Mouse (Mus musculus): ENCODE results near the gene Klhl40. TPM values are rescaled to one million over a fixed set of nuclear protein-coding genes. Genes with fewer than 3 reads are reported as not detected.

Klhl40 gene
- polyA plus RNA-seq, 1 experiment from 2014 or later, result 2.4 TPM

DNA sequence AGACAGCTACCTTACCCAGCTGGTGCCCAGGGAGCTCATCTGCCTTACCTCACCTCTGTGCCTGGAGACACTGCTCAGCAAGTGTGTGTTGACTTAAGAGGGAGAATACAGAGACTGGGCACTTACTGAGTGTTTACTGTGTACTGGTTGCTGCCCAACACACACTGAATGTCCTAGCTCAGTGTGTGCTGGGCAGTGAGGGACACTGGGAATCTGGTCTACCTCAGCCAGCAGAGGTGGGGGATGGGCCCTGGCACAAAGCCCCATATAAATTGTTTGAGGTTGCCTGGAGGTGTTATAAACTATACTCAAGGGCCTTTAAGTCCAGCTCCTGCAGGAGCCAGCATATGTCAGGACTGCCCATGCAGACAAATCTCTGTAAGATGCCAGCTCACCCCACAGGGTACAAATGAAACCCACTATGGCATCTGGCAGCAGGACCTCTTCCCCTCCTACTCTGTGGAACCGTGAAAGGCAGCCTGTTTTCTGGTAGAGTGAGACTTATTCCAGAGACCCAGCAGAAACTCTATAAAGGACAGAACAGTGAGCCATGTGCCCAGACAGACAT is 17.6 kb downstream of the Klhl40 start:
- H3K4me3 ChIP-seq (ENCODE audit: low read depth, low read length), result no peak overlapping the region
- H3K36me3 ChIP-seq (ENCODE audit: control insufficient read depth, insufficient read depth, low read length), result no peaks in the 10 kb centered on the region
- WGBS, result 15% methylated on average over 1 of the region's 1 CpGs
- ATAC-seq (ENCODE audit: low read depth), result 0 out of 2 replicates have a peak, but pooled peaks have one; percentile 42
- no peaks in the 10 kb centered on the region for H3K4me1 ChIP-seq (ENCODE audit: control insufficient read depth, insufficient read depth, low read length)
- no peaks in the 10 kb centered on the region for H3K9me3 ChIP-seq (ENCODE audit: control insufficient read depth, low read length)
- no peak overlapping the region for H3K4me2 ChIP-seq (ENCODE audit: low read depth, low read length)
- H3K27me3 ChIP-seq (ENCODE audit: control insufficient read depth, insufficient read depth, low read length), result no peaks in the 10 kb centered on the region
- no peak overlapping the region for H3K9ac ChIP-seq (replicated peaks; ENCODE audit: low read depth, low read length)
- H3K27ac ChIP-seq (ENCODE audit: low read depth, low read length), result no peak overlapping the region

DNA sequence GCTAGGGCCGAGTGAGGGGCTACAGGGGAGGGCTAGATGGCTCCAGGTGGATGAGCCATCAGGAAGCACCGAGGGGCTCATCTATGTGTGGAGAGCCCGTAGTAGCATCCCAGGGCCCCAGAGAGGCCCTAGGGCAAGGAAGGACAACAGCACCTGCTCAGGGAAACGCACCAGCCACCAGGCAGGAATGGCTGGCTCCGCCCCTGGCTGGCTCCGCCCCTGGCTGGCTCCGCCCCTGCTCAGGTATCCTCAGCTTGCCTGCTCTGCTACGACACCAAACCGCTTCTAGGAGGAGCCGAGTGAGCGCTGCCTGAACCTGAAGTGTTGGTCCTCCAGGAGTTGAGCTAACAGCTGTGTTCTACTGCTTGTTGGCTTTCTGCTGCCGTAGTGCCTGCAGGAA is 20.3 kb downstream of the Klhl40 start:
- Histone ChIP-seq H3K4me3 (ENCODE audit: low read depth, low read length) (no peak overlapping the region), H3K9me3 (ENCODE audit: control insufficient read depth, low read length) (no peaks in the 10 kb centered on the region), H3K4me2 (ENCODE audit: low read depth, low read length) (no peak overlapping the region), H3K4me1 (ENCODE audit: control insufficient read depth, insufficient read depth, low read length) (no peaks in the 10 kb centered on the region), H3K9ac (replicated peaks; ENCODE audit: low read depth, low read length) (no peak overlapping the region), H3K27ac (ENCODE audit: low read depth, low read length) (no peak overlapping the region), H3K36me3 (ENCODE audit: control insufficient read depth, insufficient read depth, low read length) (no peaks in the 10 kb centered on the region), H3K27me3 (ENCODE audit: control insufficient read depth, insufficient read depth, low read length) (no peaks in the 10 kb centered on the region)
- no peak for ATAC-seq (ENCODE audit: low read depth)
- 16% methylated on average over 12 of the region's 12 CpGs for WGBS

DNA sequence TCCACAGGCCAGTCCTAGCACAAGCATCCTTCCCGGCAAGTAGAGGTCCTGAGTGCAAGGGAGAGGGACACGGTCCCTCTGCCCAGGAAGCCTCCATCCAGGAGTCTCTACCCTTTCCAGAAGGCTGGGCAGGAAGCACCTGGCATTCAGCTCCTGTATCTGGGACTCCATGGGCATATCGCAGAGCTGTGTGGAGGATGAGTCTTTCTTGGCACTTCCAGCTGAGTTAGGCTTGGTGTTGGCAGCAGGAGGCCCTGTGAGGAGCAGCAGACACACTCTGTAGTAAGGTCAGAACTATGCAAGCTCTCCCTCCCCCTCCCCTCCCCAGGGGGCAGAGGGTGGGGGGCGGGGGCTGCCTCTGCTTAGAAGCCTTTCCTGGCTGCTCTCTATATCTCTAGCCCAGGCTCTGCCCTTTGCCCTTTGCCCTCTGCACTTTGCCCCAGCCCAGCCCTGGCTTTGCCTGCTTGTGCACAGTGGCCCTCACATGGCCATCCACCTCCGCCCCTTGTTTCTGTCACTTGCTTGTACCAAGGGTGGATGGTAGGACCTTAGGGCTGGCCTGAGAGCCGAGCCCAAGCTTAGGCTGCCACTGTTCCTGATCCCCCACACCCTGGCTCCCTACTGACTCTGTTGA is 21.6 kb downstream of the Klhl40 start:
- no peaks in the 10 kb centered on the region for H3K9me3 ChIP-seq (ENCODE audit: control insufficient read depth, low read length)
- 58% methylated on average over 6 of the region's 6 CpGs for WGBS
- no peaks in the 10 kb centered on the region for H3K36me3 ChIP-seq (ENCODE audit: control insufficient read depth, insufficient read depth, low read length)
- no peaks in the 10 kb centered on the region for H3K27me3 ChIP-seq (ENCODE audit: control insufficient read depth, insufficient read depth, low read length)
- H3K4me2 ChIP-seq (ENCODE audit: low read depth, low read length), result no peak overlapping the region
- ATAC-seq (ENCODE audit: low read depth), result no peak
- H3K27ac ChIP-seq (ENCODE audit: low read depth, low read length), result no peak overlapping the region
- H3K4me3 ChIP-seq (ENCODE audit: low read depth, low read length), result no peak overlapping the region
- H3K9ac ChIP-seq (replicated peaks; ENCODE audit: low read depth, low read length), result no peak overlapping the region
- H3K4me1 ChIP-seq (ENCODE audit: control insufficient read depth, insufficient read depth, low read length), result no peaks in the 10 kb centered on the region

DNA sequence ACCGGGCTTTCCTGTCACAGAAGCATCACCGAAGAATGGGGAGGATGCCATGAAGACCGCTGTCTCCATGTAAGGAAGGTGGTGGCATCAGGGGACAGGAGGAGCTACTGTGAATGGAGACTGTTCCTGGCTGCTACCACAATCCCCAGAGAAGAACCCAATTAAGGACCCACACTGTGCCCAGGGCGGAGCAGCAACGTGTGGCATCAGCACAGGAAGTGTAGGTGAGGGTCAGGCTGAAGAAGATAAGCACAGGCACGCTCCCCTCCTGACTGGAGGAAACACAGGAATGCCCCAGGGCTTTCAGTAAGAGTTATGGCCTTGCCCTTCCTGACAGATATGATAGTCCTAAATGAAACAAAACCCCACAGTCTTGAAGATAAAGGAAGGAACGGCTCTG is 25.3 kb downstream of the Klhl40 start:
- no peak for ATAC-seq (ENCODE audit: low read depth)
- WGBS, result 72% methylated on average over 7 of the region's 7 CpGs

DNA sequence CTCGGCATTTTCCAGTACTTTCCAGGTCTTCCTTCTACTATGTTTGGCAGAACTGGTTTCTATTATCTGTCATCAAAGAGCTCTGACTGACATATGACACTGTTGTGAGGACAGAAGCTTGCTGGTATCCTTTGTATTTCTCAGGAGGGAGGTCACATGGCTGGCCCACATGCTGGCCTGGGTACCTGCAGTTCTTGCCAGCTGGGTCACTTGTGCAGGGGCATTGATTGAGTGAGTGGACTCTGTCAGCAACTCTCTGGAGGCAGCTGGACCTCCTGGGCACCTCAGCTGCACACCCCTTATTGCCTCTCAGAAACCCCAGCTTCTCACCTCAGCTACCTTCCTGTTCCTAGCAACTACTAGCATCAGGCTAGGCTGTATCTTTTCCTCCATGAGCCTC is 30.1 kb downstream of the Klhl40 start:
- Histone ChIP-seq H3K27ac (ENCODE audit: low read depth, low read length) (no peak overlapping the region), H3K36me3 (ENCODE audit: control insufficient read depth, insufficient read depth, low read length) (no peaks in the 10 kb centered on the region), H3K4me1 (ENCODE audit: control insufficient read depth, insufficient read depth, low read length) (peaks cover 17% of the 10 kb centered on the region), H3K9ac (replicated peaks; ENCODE audit: low read depth, low read length) (no peak overlapping the region), H3K4me2 (ENCODE audit: low read depth, low read length) (no peak overlapping the region), H3K27me3 (ENCODE audit: control insufficient read depth, insufficient read depth, low read length) (no peaks in the 10 kb centered on the region), H3K9me3 (ENCODE audit: control insufficient read depth, low read length) (no peaks in the 10 kb centered on the region), H3K4me3 (ENCODE audit: low read depth, low read length) (no peak overlapping the region)
- WGBS, result 48% methylated on average over 1 of the region's 1 CpGs
- no peak for ATAC-seq (ENCODE audit: low read depth)

More for the DNA sequence above, 25.3 kb downstream of the Klhl40 start:
- Histone ChIP-seq H3K27me3 (ENCODE audit: control insufficient read depth, insufficient read depth, low read length) (no peaks in the 10 kb centered on the region), H3K9ac (replicated peaks; ENCODE audit: low read depth, low read length) (no peak overlapping the region), H3K4me1 (ENCODE audit: control insufficient read depth, insufficient read depth, low read length) (no peaks in the 10 kb centered on the region), H3K4me2 (ENCODE audit: low read depth, low read length) (no peak overlapping the region), H3K9me3 (ENCODE audit: control insufficient read depth, low read length) (no peaks in the 10 kb centered on the region), H3K36me3 (ENCODE audit: control insufficient read depth, insufficient read depth, low read length) (no peaks in the 10 kb centered on the region), H3K4me3 (ENCODE audit: low read depth, low read length) (no peak overlapping the region), H3K27ac (ENCODE audit: low read depth, low read length) (no peak overlapping the region)

DNA sequence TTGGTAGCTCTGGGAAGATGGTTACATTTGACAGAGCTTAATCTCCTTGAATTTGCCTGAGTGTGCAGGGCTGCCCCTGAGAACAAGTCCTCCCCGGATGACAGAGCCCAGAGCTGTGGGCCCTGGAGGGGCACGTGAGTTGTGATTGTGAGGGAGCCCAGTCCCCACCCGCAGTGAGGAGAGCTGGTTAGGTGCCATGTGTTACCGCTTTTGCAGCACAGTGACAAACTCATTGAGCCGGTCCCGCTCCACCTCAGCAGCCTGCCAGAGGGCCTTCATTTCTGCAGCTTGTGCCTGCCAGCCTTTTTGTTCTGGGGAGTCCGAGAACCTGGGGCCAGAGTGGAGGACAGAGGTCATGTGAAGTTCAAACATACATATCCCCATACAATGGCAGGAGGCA is 30.5 kb downstream of the Klhl40 start:
- Histone ChIP-seq H3K27ac (ENCODE audit: low read depth, low read length) (no peak overlapping the region), H3K9ac (replicated peaks; ENCODE audit: low read depth, low read length) (no peak overlapping the region), H3K36me3 (ENCODE audit: control insufficient read depth, insufficient read depth, low read length) (no peaks in the 10 kb centered on the region), H3K4me2 (ENCODE audit: low read depth, low read length) (no peak overlapping the region), H3K4me1 (ENCODE audit: control insufficient read depth, insufficient read depth, low read length) (peaks cover 17% of the 10 kb centered on the region), H3K4me3 (ENCODE audit: low read depth, low read length) (no peak overlapping the region), H3K27me3 (ENCODE audit: control insufficient read depth, insufficient read depth, low read length) (no peaks in the 10 kb centered on the region), H3K9me3 (ENCODE audit: control insufficient read depth, low read length) (no peaks in the 10 kb centered on the region)
- no peak for ATAC-seq (ENCODE audit: low read depth)
- WGBS, result 56% methylated on average over 7 of the region's 7 CpGs

DNA sequence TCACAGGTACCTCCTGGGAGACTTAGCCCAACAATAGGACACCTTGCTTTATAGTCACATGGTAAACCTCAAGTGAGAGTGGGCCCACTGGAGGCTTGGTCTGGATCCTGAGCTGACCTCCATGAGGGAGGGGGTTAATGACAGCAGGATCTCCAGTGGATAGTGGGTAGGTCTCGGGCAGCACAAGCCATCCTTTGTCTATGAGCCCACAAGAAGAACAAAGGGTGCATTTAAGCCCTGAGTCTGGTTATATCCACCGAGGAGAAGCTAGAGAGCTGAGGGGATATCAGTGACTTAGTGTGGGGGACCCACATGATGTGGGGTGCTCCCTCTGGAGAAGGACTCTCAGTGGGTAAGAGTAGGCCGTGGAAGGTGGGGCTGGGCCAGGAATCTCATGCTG is 31.1 kb downstream of the Klhl40 start:
- no peak overlapping the region for H3K4me2 ChIP-seq (ENCODE audit: low read depth, low read length)
- H3K27me3 ChIP-seq (ENCODE audit: control insufficient read depth, insufficient read depth, low read length), result no peaks in the 10 kb centered on the region
- H3K4me3 ChIP-seq (ENCODE audit: low read depth, low read length), result no peak overlapping the region
- H3K9me3 ChIP-seq (ENCODE audit: control insufficient read depth, low read length), result no peaks in the 10 kb centered on the region
- H3K9ac ChIP-seq (replicated peaks; ENCODE audit: low read depth, low read length), result no peak overlapping the region
- H3K4me1 ChIP-seq (ENCODE audit: control insufficient read depth, insufficient read depth, low read length), result peaks cover 17% of the 10 kb centered on the region
- H3K27ac ChIP-seq (ENCODE audit: low read depth, low read length), result no peak overlapping the region
- ATAC-seq (ENCODE audit: low read depth), result no peak
- WGBS, result 45% methylated on average over 3 of the region's 3 CpGs
- no peaks in the 10 kb centered on the region for H3K36me3 ChIP-seq (ENCODE audit: control insufficient read depth, insufficient read depth, low read length)

DNA sequence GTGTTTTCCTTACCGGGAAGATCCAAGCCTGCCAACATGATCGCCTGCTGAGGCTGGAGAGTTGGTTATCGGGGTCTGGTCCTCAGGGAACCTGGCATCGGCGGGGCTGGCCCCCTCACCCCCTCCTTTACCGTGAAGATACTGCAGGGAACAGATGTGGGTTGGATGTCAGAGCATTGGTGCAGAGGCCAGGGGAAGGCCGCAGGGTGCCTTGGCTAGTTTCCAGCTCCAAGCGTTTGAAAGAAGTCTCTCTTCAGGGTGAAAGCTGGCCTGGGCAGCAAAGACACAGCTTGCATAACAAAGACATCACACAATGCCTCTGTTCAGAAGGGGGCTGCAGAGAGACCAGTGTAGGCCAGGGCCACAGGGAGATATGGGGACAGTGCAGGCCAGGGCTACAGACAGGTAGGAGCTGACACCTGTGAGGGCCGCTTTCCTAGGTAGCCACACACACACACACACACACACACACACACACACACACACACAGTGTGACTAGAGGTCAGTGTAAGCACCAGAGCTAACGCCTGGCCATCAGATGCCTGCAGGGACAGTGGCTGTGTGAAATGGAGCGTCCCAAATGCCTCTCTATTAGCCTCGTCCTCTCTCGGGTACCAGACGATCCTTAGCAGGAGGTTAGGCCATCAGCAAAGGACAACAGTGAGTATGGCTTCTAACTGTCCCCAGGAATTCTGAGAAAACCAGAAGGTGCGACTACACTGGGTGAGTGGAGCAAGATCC is 32.8 kb downstream of the Klhl40 start:
- Histone ChIP-seq H3K4me2 (ENCODE audit: low read depth, low read length) (no peak overlapping the region), H3K9ac (replicated peaks; ENCODE audit: low read depth, low read length) (no peak overlapping the region), H3K27me3 (ENCODE audit: control insufficient read depth, insufficient read depth, low read length) (no peaks in the 10 kb centered on the region), H3K27ac (ENCODE audit: low read depth, low read length) (peak overlapping the region; percentile 40; the same call in 1 of the 2 replicates), H3K9me3 (ENCODE audit: control insufficient read depth, low read length) (no peaks in the 10 kb centered on the region), H3K4me3 (ENCODE audit: low read depth, low read length) (no peak overlapping the region), H3K4me1 (ENCODE audit: control insufficient read depth, insufficient read depth, low read length) (peaks cover 17% of the 10 kb centered on the region), H3K36me3 (ENCODE audit: control insufficient read depth, insufficient read depth, low read length) (no peaks in the 10 kb centered on the region)
- WGBS, result 15% methylated on average over 15 of the region's 15 CpGs
- peak; percentile 57 for ATAC-seq (ENCODE audit: low read depth)

DNA sequence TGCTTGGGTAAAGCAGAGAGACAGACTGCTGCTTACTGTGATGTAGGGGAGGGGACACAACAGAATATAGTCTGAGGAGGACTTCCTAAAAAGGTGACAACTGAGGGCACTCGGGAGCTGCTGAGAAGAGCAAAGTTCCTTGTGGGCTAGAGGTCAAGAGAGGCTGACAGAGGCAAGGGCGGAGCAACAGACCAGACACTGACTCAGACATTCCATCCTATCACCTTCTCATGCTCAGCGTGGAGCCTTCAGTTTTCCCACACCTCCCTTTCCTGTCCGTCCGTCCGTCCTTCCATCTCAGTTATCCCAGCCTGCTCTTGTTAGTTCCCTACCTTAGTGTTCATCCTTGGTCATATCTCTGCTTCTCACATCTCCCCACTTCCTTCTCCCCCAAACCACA is 37.8 kb downstream of the Klhl40 start:
- WGBS, result 81% methylated on average over 6 of the region's 6 CpGs

More for the DNA sequence above, 37.8 kb downstream of the Klhl40 start:
- no peak overlapping the region for H3K4me3 ChIP-seq (ENCODE audit: low read depth, low read length)
- no peaks in the 10 kb centered on the region for H3K27me3 ChIP-seq (ENCODE audit: control insufficient read depth, insufficient read depth, low read length)
- no peak overlapping the region for H3K9ac ChIP-seq (replicated peaks; ENCODE audit: low read depth, low read length)
- no peak overlapping the region for H3K27ac ChIP-seq (ENCODE audit: low read depth, low read length)
- ATAC-seq (ENCODE audit: low read depth), result no peak
- no peaks in the 10 kb centered on the region for H3K9me3 ChIP-seq (ENCODE audit: control insufficient read depth, low read length)
- peaks cover 11% of the 10 kb centered on the region for H3K4me1 ChIP-seq (ENCODE audit: control insufficient read depth, insufficient read depth, low read length)
- H3K4me2 ChIP-seq (ENCODE audit: low read depth, low read length), result no peak overlapping the region
- no peaks in the 10 kb centered on the region for H3K36me3 ChIP-seq (ENCODE audit: control insufficient read depth, insufficient read depth, low read length)

All from neural tube, embryonic 14.5 days (tissue).